Mouse (Mus musculus): ENCODE results near the gene Gm10715.
A peak's percentile ranks its signal among the peaks of the same experiment; 100 is the strongest.
"Not testable (repeated sequence)": the region's sequence is repeated elsewhere in the genome, so short reads cannot be mapped to it uniquely, and the experiment has no call there.

Gene Gm10715

DNA sequence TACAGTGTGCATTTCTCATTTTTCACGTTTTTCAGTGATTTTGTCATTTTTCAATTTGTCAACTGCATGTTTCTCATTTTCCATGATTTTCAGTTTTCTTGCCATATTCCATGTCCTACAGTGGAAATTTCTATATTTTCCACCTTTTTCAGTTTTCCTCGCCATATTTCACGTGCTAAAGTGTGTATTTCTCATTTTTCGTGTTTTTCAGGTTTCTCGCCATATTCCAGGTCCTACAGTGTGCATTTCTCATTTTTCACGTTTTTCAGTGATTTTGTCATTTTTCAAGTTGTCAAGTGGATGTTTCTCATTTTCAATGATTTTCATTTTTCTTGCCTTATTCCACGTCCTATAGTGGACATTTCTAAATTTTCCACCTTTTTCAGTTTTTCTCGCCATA is at the start of gene Gm10715:
Gene Gm10715 (plus strand): TSS at position 301 of the 400 bp plus-strand sequence.
- DNase-seq (ENCODE audit: low spot score) = not testable (repeated sequence)

DNA sequence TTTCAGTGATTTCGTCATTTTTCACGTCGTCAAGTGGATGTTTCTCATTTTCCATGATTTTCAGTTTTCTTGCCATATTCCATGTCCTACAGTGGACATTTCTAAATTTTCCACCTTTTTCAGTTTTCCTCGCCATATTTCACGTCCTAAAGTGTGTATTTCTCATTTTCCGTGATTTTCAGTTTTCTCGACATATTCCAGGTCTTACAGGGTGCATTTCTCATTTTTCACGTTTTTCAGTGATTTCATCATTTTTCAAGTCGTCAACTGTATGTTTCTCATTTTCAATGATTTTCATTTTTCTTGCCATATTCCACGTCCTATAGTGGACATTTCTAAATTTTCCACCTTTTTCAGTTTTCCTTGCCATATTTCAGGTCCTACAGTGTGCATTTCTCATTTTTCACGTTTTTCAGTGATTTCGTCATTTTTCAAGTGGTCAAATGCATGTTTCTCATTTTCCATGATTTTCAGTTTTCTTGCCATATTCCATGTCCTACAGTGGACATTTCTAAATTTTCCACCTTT is 36.2 kb upstream of the Gm10715 start, which contains the start of gene Gm10722:
Gene Gm10722 (plus strand): TSS at position 478 of the 528 bp plus-strand sequence.
- peak; percentile 26 for DNase-seq (ENCODE audit: low spot score)

DNA sequence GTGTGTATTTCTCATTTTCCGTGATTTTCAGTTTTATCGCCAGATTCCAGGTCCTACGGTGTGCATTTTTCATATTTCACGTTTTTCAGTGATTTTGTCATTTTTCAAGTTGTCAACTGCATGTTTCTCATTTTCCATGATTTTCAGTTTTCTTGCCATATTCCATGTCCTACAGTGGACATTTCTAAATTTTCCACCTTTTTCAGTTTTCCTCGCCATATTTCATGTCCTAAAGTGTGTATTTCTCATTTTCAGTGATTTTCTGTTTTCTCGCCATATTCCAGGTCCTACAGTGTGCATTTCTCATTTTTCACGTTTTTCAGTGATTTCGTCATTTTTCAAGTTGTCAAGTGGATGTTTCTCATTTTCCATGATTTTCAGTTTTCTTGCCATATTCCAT is 35.7 kb upstream of the Gm10715 start:
- DNase-seq (ENCODE audit: low spot score) = not testable (repeated sequence)

DNA sequence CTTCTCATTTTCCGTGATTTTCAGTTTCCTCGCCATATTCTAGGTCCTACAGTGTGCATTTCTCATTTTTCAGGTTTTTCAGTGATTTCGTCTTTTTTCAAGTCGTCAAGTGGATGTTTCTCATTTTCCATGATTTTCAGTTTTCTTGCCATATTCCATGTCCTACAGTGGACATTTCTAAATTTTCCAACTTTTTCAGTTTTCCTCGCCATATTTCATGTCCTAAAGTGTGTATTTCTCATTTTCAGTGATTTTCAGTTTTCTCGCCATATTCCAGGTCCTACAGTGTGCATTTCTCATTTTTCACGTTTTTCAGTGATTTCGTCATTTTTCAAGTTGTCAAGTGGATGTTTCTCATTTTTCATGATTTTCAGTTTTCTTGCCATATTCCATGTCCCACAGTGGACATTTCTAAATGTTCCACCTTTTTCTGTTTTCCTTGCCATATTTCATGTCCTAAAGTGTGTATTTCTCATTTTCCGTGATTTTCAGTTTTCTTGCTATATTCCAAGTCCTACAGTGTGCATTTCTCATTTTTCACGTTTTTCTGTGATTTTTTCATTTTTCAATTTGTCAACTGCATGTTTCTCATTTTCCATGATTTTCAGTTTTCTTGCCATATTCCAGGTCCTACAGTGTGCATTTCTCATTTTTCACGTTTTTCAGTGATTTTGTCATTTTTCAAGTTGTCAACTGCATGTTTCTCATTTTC is 34.6 kb upstream of the Gm10715 start:
- peak; percentile 25 for DNase-seq (ENCODE audit: low spot score)

DNA sequence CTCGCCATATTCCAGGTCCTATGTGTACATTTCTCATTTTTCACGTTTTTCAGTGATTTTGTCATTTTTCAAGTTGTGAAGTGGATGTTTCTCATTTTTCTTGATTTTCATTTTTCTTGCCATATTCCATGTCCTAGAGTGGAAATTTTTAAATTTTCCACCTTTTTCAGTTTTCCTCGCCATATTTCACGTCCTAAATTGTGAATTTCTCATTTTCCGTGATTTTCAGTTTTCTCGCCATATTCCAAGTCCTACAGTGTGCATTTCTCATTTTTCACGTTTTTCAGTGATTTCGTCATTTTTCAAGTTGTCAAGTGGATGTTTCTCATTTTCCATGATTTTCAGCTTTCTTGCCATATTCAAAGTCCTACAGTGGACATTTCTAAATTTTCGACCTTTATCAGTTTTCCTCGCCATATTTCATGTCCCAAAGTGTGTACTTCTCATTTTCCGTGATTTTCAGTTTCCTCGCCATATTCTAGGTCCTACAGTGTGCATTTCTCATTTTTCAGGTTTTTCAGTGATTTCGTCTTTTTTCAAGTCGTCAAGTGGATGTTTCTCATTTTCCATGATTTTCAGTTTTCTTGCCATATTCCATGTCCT is 33.8 kb upstream of the Gm10715 start, which contains the start of gene Gm11168:
Gene Gm11168 (plus strand): TSS at position 553 of the 603 bp plus-strand sequence.
- DNase-seq (ENCODE audit: low spot score) = not testable (repeated sequence)

DNA sequence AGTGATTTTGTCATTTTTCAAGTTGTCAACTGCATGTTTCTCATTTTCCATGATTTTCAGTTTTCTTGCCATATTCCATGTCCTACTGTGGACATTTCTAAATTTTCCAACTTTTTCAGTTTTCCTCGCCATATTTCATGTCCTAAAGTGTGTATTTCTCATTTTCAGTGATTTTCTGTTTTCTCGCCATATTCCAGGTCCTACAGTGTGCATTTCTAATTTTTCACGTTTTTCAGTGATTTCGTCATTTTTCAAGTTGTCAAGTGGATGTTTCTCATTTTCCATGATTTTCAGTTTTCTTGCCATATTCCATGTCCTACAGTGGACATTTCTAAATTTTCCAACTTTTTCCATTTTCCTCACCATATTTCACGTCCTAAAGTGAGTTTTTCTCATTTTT is 30.5 kb upstream of the Gm10715 start:
- not testable (repeated sequence) for DNase-seq (ENCODE audit: low spot score)

DNA sequence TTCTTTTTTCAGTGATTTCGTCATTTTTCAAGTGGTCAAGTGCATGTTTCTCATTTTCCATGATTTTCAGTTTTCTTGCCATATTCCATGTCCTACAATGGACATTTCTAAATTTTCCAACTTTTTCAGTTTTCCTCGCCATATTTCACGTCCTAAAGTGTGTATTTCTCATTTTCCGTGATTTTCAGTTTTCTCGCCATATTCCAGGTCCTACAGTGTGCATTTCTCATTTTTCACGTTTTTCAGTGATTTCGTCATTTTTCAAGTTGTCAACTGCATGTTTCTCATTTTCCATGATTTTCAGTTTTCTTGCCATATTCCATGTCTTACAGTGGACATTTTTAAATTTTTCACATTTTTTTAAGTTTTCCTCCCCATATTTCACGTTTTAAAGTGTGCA is 30.0 kb upstream of the Gm10715 start:
- not testable (repeated sequence) for DNase-seq (ENCODE audit: low spot score)

DNA sequence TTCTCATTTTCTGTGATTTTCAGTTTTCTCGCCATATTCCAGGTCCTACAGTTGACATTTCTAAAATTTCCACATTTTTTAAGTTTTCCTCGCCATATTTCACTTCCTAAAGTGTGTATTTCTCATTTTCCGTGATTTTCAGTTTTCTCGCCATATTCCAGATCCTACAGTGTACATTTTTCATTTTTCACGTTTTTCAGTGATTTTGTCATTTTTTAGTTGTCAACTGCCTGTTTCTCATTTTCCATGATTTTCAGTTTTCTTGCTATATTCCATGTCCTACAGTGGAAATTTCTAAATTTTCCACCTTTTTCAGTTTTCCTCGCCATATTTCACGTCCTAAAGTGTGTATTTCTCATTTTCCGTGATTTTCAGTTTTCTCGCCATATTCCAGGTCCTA is 29.4 kb upstream of the Gm10715 start:
- peak; percentile 5 for DNase-seq (ENCODE audit: low spot score)

DNA sequence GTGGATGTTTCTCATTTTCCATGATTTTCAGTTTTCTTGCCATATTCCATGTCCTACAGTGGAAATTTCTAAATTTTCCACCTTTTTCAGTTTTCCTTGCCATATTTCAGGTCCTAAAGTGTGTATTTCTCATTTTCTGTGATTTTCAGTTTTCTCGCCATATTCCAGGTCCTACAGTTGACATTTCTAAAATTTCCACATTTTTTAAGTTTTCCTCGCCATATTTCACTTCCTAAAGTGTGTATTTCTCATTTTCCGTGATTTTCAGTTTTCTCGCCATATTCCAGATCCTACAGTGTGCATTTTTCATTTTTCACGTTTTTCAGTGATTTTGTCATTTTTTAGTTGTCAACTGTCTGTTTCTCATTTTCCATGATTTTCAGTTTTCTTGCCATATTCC is 27.3 kb upstream of the Gm10715 start:
- not testable (repeated sequence) for DNase-seq (ENCODE audit: low spot score)

DNA sequence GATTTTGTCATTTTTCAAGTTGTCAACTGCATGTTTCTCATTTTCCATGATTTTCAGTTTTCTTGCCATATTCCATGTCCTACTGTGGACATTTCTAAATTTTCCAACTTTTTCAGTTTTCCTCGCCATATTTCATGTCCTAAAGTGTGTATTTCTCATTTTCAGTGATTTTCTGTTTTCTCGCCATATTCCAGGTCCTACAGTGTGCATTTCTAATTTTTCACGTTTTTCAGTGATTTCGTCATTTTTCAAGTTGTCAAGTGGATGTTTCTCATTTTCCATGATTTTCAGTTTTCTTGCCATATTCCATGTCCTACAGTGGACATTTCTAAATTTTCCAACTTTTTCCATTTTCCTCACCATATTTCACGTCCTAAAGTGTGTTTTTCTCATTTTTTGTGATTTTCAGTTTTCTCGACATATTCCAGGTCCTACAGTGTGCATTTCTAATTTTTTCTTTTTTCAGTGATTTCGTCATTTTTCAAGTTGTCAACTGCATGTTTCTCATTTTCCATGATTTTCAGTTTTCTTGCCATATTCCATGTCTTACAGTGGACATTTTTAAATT is 24.5 kb upstream of the Gm10715 start:
- not testable (repeated sequence) for DNase-seq (ENCODE audit: low spot score)

DNA sequence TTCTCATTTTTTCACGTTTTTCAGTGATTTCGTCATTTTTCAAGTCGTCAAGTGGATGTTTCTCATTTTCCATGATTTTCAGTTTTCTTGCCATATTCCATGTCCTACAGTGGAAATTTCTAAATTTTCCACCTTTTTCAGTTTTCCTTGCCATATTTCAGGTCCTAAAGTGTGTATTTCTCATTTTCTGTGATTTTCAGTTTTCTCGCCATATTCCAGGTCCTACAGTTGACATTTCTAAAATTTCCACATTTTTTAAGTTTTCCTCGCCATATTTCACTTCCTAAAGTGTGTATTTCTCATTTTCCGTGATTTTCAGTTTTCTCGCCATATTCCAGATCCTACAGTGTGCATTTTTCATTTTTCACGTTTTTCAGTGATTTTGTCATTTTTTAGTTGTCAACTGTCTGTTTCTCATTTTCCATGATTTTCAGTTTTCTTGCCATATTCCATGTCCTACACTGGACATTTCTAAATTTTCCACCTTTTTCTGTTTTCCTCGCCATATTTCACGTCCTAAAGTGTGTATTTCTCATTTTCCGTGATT is 23.9 kb upstream of the Gm10715 start, which contains the start of gene Gm10721:
Gene Gm10721 (plus strand): TSS at position 408 of the 547 bp plus-strand sequence.
- not testable (repeated sequence) for DNase-seq (ENCODE audit: low spot score)

DNA sequence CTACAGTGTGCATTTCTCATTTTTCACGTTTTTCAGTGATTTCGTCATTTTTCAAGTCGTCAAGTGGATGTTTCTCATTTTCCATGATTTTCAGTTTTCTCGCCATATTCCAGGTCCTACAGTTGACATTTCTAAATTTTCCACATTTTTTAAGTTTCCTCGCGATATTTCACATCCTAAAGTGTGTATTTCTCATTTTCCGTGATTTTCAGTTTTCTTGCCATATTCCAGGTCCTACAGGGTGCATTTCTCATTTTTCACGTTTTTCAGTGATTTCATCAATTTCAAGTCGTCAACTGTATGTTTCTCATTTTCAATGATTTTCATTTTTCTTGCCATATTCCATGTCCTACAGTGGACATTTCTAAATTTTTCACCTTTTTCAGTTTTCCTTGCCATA is 21.3 kb upstream of the Gm10715 start, which contains the start of gene Gm10720:
Gene Gm10720 (plus strand): TSS at position 301 of the 400 bp plus-strand sequence.
- DNase-seq (ENCODE audit: low spot score) = not testable (repeated sequence)

DNA sequence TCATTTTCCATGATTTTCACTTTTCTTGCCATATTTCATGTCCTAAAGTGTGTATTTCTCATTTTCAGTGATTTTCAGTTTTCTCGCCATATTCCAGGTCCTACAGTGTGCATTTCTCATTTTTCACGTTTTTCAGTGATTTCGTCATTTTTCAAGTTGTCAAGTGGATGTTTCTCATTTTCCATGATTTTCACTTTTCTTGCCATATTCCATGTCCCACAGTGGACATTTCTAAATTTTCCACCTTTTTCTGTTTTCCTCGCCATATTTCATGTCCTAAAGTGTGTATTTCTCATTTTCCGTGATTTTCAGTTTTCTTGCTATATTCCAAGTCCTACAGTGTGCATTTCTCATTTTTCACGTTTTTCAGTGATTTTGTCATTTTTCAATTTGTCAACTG is 20.8 kb upstream of the Gm10715 start:
- not testable (repeated sequence) for DNase-seq (ENCODE audit: low spot score)

DNA sequence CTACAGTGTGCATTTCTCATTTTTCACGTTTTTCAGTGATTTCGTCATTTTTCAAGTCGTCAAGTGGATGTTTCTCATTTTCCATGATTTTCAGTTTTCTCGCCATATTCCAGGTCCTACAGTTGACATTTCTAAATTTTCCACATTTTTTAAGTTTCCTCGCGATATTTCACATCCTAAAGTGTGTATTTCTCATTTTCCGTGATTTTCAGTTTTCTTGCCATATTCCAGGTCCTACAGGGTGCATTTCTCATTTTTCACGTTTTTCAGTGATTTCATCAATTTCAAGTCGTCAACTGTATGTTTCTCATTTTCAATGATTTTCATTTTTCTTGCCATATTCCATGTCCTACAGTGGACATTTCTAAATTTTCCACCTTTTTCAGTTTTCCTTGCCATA is 19.6 kb upstream of the Gm10715 start, which contains the start of gene Gm10719:
Gene Gm10719 (plus strand): TSS at position 301 of the 400 bp plus-strand sequence.
- DNase-seq (ENCODE audit: low spot score) = not testable (repeated sequence)

DNA sequence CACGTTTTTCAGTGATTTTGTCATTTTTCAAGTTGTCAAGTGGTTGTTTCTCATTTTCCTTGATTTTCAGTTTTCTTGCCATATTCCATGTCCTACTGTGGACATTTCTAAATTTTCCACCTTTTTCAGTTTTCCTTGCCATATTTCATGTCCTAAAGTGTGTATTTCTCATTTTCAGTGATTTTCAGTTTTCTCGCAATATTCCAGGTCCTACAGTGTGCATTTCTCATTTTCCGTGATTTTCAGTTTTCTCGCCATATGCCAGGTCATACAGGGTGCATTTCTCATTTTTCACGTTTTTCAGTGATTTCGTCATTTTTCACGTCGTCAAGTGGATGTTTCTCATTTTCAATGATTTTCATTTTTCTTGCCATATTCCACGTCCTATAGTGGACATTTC is 17.7 kb upstream of the Gm10715 start:
- DNase-seq (ENCODE audit: low spot score) = not testable (repeated sequence)

DNA sequence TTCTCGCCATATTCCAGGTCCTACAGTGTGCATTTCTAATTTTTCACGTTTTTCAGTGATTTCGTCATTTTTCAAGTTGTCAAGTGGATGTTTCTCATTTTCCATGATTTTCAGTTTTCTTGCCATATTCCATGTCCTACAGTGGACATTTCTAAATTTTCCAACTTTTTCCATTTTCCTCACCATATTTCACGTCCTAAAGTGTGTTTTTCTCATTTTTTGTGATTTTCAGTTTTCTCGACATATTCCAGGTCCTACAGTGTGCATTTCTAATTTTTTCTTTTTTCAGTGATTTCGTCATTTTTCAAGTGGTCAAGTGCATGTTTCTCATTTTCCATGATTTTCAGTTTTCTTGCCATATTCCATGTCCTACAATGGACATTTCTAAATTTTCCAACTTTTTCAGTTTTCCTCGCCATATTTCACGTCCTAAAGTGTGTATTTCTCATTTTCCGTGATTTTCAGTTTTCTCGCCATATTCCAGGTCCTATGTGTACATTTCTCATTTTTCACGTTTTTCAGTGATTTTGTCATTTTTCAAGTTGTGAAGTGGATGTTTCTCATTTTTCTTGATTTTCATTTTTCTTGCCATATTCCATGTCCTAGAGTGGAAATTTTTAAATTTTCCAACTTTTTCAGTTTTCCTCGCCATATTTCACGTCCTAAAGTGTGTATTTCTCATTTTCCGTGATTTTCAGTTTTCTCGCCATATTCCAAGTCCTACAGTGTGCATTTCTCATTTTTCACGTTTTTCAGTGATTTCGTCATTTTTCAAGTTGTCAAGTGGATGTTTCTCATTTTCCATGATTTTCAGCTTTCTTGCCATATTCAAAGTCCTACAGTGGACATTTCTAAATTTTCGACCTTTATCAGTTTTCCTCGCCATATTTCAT is 16.6 kb upstream of the Gm10715 start:
- DNase-seq (ENCODE audit: low spot score) = not testable (repeated sequence)

DNA sequence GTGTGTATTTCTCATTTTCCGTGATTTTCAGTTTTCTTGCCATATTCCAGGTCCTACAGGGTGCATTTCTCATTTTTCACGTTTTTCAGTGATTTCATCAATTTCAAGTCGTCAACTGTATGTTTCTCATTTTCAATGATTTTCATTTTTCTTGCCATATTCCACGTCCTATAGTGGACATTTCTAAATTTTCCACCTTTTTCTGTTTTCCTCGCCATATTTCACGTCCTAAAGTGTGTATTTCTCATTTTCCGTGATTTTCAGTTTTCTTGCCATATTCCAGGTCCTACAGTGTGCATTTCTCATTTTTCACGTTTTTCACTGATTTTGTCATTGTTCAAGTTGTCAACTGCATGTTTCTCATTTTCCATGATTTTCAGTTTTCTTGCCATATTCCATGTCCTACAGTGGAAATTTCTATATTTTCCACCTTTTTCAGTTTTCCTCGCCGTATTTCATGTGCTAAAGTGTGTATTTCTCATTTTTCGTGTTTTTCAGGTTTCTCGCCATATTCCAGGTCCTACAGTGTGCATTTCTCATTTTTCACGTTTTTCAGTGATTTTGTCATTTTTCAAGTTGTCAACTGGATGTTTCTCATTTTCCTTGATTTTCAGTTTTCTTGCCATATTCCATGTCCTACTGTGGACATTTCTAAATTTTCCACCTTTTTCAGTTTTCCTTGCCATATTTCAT is 14.2 kb upstream of the Gm10715 start:
- peak; percentile 1 for DNase-seq (ENCODE audit: low spot score)

DNA sequence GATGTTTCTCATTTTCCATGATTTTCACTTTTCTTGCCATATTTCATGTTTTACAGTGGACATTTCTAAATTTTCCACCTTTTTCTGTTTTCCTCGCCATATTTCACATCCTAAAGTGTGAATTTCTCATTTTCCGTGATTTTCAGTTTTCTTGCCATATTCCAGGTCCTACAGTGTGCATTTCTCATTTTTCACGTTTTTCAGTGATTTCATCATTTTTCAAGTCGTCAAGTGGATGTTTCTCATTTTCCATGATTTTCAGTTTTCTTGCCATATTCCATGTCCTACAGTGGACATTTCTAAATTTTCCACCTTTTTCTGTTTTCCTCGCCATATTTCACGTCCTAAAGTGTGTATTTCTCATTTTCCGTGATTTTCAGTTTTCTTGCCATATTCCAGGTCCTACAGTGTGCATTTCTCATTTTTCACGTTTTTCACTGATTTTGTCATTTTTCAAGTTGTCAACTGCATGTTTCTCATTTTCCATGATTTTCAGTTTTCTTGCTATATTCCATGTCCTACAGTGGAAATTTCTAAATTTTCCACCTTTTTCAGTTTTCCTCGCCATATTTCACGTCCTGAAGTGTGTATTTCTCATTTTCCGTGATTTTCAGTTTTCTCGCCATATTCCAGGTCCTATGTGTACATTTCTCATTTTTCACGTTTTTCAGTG is 13.2 kb upstream of the Gm10715 start, which contains the start of gene Gm10718:
Gene Gm10718 (plus strand): TSS at position 236 of the 673 bp plus-strand sequence.
- DNase-seq (ENCODE audit: low spot score) = not testable (repeated sequence)

DNA sequence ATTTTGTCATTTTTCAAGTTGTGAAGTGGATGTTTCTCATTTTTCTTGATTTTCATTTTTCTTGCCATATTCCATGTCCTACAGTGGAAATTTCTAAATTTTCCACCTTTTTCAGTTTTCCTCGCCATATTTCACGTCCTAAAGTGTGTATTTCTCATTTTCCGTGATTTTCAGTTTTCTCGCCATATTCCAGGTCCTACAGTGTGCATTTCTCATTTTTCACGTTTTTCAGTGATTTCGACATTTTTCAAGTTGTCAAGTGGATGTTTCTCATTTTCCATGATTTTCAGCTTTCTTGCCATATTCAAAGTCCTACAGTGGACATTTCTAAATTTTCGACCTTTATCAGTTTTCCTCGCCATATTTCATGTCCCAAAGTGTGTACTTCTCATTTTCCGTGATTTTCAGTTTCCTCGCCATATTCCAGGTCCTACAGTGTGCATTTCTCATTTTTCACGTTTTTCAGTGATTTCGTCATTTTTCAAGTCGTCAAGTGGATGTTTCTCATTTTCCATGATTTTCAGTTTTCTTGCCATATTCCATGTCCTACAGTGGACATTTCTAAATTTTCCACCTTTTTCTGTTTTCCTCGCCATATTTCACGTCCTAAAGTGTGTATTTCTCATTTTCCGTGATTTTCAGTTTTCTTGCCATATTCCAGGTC is 12.6 kb upstream of the Gm10715 start:
- not testable (repeated sequence) for DNase-seq (ENCODE audit: low spot score)
